Mouse (Mus musculus) bone marrow macrophage, adult 2 months (primary cell): ENCODE data around the gene Mettl7a2.
"Not testable (repeated sequence)": the region's sequence is repeated elsewhere in the genome, so short reads cannot be mapped to it uniquely, and the experiment has no call there.

Source experiments
- CTCF ChIP-seq: IDR thresholded peaks from 2 replicates; pipeline ENCODE4 v1.5.1; 2012; ENCODE audit warnings: low read depth, mild to moderate bottlenecking, low read length, moderate library complexity
- POLR2A ChIP-seq: IDR thresholded peaks from 2 replicates; pipeline ENCODE4 v1.6.1; 2012; ENCODE audit warnings: mild to moderate bottlenecking, low read depth, low read length, borderline replicate concordance

DNA sequence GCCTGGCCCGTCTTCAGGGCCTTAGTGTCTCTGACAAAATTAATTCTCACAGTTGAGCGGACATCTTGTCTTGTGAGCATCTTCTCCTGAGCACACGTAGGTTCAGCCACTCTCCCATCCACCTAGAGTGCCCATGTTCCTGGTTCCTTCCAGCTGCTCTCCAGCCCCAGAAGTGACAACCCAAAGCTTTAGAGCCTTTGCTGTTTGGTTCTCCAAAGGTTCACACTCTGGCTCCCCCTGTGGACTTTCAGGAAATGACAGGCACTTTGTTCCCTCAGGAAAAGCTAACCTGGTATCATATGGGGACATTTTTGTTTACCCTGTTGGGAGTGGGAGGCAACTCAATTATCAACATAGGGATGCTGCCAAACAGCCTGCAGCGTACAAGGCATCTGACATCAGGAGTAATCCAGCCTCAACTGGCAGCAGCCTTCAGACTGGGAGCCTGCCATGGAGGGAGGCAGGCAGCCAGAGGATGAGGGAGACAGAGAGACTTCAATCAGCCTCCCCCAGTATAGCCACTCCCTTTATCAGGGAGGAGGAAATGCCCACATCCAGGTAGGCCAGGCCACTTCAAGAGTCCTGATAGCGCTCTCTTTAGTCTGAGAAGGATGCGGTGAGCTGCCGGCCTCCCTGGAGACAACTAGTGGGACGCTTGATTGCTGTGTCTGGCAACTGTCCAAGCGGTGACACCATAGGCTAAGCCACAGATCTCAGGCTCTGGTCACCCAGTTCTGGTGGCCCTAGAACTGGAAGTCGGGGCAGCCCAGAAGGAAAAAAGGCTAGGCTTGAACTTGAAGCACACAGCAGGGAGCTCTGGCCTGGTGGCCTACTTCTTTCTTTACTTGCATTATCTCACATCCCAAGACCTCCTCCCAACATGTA lies 20.7 kb upstream of the Mettl7a2 start:
- TF ChIP-seq CTCF, POLR2A: not testable (repeated sequence)
